ENCODE assay signal across 12 mouse cellular contexts in genomic region chr1:151943681-151944237, GRCm38 (mm10).
A peak's percentile ranks its signal among the peaks of the same experiment; 100 is the strongest.
DNase-seq lines count a peak whose midpoint lies in the region; ATAC-seq lines count a peak whose summit lies in the region.
"Had no signal": no experiment of that assay in that cellular context is flagged by ENCODE, and none has a peak within 500 bp of the region (broad histone marks: within the 10 kb centered on the region; RNA-seq: fewer than 3 reads in every experiment).

No protein-coding gene starts in this region.

- H3K4me1 ChIP-seq in heart, embryonic 11.5 days (ENCODE audit: control insufficient read depth, insufficient read depth, low read length), result peaks cover 64% of the 10 kb centered on the region
- peaks cover 69% of the 10 kb centered on the region for H3K4me1 ChIP-seq in forebrain, embryonic 10.5 days
- peaks cover 46% of the 10 kb centered on the region for H3K4me1 ChIP-seq in hindbrain, embryonic 15.5 days (replicated peaks)
- H3K4me1 ChIP-seq in neural tube, embryonic 13.5 days (replicated peaks), result peaks cover 73% of the 10 kb centered on the region

- H3K9ac ChIP-seq in heart, embryonic 11.5 days (ENCODE audit: low read depth, low read length), result no peak overlapping the region
- H3K9ac ChIP-seq in hindbrain, embryonic 15.5 days, result no peak overlapping the region
- H3K9ac ChIP-seq in neural tube, embryonic 13.5 days, result 0 out of 2 replicates have a peak overlapping the region, but pooled peaks have one; percentile 41
- H3K9ac ChIP-seq: limb, embryonic 12.5 days; liver, postnatal 0 days had no signal

- H3K4me2 ChIP-seq in heart, embryonic 11.5 days, result peak overlapping the region; percentile 1; the same call in 1 of the 2 replicates
- no peak overlapping the region for H3K4me2 ChIP-seq in hindbrain, embryonic 15.5 days
- no peak overlapping the region for H3K4me2 ChIP-seq in neural tube, embryonic 13.5 days
- H3K4me2 ChIP-seq: limb, embryonic 12.5 days had no signal

- WGBS in heart, embryonic 11.5 days (ENCODE audit: insufficient replicate concordance), result 47% methylated on average over 8 of the region's 8 CpGs
- 54% methylated on average over 8 of the region's 8 CpGs for WGBS in forebrain, embryonic 10.5 days
- 24% methylated on average over 8 of the region's 8 CpGs for WGBS in hindbrain, embryonic 15.5 days
- WGBS in neural tube, embryonic 13.5 days, result 24% methylated on average over 8 of the region's 8 CpGs

- no peaks in the 10 kb centered on the region for H3K9me3 ChIP-seq in heart, embryonic 11.5 days (replicated peaks; ENCODE audit: control insufficient read depth, low read length)
- H3K9me3 ChIP-seq in forebrain, embryonic 10.5 days, result no peaks in the 10 kb centered on the region
- no peaks in the 10 kb centered on the region for H3K9me3 ChIP-seq in hindbrain, embryonic 15.5 days
- H3K9me3 ChIP-seq in neural tube, embryonic 13.5 days, result no peaks in the 10 kb centered on the region
- H3K9me3 ChIP-seq: limb, embryonic 12.5 days had no signal

- H3K36me3 ChIP-seq in heart, embryonic 11.5 days (ENCODE audit: control insufficient read depth, insufficient read depth, low read length), result no peaks in the 10 kb centered on the region
- H3K36me3 ChIP-seq in forebrain, embryonic 10.5 days (replicated peaks), result no peaks in the 10 kb centered on the region
- no peaks in the 10 kb centered on the region for H3K36me3 ChIP-seq in hindbrain, embryonic 15.5 days
- H3K36me3 ChIP-seq in neural tube, embryonic 13.5 days, result no peaks in the 10 kb centered on the region
- H3K36me3 ChIP-seq: limb, embryonic 12.5 days had no signal

- no peaks in the 10 kb centered on the region for H3K27me3 ChIP-seq in heart, embryonic 11.5 days (ENCODE audit: control insufficient read depth, insufficient read depth, low read length)
- no peaks in the 10 kb centered on the region for H3K27me3 ChIP-seq in forebrain, embryonic 10.5 days (ENCODE audit: poor library complexity, severe bottlenecking)
- H3K27me3 ChIP-seq in hindbrain, embryonic 15.5 days, result no peaks in the 10 kb centered on the region
- H3K27me3 ChIP-seq in neural tube, embryonic 13.5 days, result no peaks in the 10 kb centered on the region
- H3K27me3 ChIP-seq: limb, embryonic 12.5 days had no signal

- intact Hi-C loops in heart, postnatal 36 days (cut with DNase I), result no loop called here

- no peak overlapping the region for H3K4me3 ChIP-seq in heart, embryonic 11.5 days (ENCODE audit: low read depth, low read length)
- no peak overlapping the region for H3K4me3 ChIP-seq in forebrain, embryonic 10.5 days
- H3K4me3 ChIP-seq in hindbrain, embryonic 15.5 days, result no peak overlapping the region
- H3K4me3 ChIP-seq in neural tube, embryonic 13.5 days, result no peak overlapping the region
- H3K4me3 ChIP-seq: limb, embryonic 12.5 days had no signal

- H3K27ac ChIP-seq in heart, embryonic 11.5 days (ENCODE audit: low read depth, low read length), result no peak overlapping the region
- peak overlapping the region; percentile 75 for H3K27ac ChIP-seq in forebrain, embryonic 10.5 days
- H3K27ac ChIP-seq in hindbrain, embryonic 15.5 days (replicated peaks), result 0 out of 2 replicates have a peak overlapping the region, but pooled peaks have one; percentile 12
- H3K27ac ChIP-seq in neural tube, embryonic 13.5 days (replicated peaks), result peak overlapping the region; percentile 86
- H3K27ac ChIP-seq: macrophage had no signal

- ATAC-seq in heart, embryonic 11.5 days (replicated peaks; ENCODE audit: insufficient number of reproducible peaks, low FRiP score, low TSS enrichment), result no peak
- ATAC-seq in hindbrain, embryonic 15.5 days (ENCODE audit: low FRiP score, low read depth), result no peak
- ATAC-seq in neural tube, embryonic 13.5 days (ENCODE audit: low read depth), result peak; percentile 36; the same call in 1 of the 2 replicates
- ATAC-seq: liver, postnatal 0 days had no signal

- DNase-seq in heart, postnatal 36 days, result no peak
- no peak for DNase-seq in forebrain, embryonic 10.5 days (ENCODE audit: extremely low spot score, low spot score)
- DNase-seq in embryo, embryonic 11 days, result no peak
- DNase-seq in urinary bladder, postnatal 36 days (ENCODE audit: low spot score in 2 of 2), result no peak
- no peak for DNase-seq in kidney, postnatal 25 days
- DNase-seq: kidney, adult 9 months; liver, postnatal 0 days had no signal
